Mouse (Mus musculus) kidney, postnatal 4 days (tissue): ENCODE data around the gene 1700049E17Rik1.
"Not testable (repeated sequence)": the region's sequence is repeated elsewhere in the genome, so short reads cannot be mapped to it uniquely, and the experiment has no call there.

Source experiments
- DNase-seq, 2 experiments: peaks; one replicate each; pipeline ENCODE4 v3.0.0; 2021; ENCODE audit warnings: mixed read lengths in 2 of 2

1700049E17Rik1 gene

GRCm38 (mm10) chr14:41924649-41925048 lies at the start of gene 1700049E17Rik1:
Gene 1700049E17Rik1, plus strand, starts transcription at chr14:41924949.
- DNase-seq = not testable (repeated sequence)

DNA sequence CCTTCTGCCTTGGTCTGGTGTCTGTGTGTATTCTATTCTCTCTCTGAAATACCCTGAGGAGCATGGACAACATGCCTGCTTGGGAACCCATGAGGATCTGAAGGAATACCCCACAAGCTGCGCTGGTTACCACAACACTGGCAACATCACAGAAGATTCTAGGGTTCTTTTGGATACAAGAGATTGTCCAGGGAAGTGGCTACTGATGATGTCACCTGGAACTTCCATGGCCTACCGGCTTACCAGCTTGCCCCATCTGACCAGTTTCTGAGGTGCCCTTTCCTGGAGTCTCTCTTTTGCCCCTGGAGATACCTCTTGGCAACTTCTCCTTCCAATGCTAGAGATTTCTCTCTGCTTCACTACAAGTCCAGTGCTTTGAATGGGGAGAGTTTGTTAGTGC lies 17.6 kb upstream of the 1700049E17Rik1 start, which contains the start of gene Gm7980:
Gene Gm7980, minus strand, starts transcription at position 101 of the 400 bp plus-strand sequence.
- DNase-seq = not testable (repeated sequence)

GRCm38 (mm10) chr14:41943695-41944094 lies 18.9 kb downstream of the 1700049E17Rik1 start, which contains the start of gene 1700024B05Rik:
Gene 1700024B05Rik, plus strand, starts transcription at chr14:41943995.
- DNase-seq = not testable (repeated sequence)

DNA sequence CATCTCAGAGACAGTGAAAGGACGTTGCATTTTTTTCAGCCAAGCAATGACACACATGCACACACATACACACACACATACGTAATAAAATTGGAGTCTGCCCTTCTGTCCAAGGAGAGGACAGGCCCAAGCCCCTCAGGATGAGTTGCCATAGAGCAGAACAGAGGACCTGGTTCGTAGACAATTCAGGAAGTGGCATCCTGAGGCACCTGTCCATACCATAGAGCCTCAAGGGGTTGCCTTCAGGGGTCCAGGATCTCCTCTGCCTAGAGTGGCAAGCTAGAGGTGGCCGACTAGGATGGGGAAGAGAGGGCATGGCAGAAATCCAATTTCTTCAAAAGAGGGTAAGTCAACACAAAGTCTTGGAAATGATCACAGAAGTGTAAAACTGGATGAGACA lies 39.3 kb downstream of the 1700049E17Rik1 start:
- not testable (repeated sequence) for DNase-seq

GRCm38 (mm10) chr14:41967827-41968226 lies 43.1 kb downstream of the 1700049E17Rik1 start, which contains the start of gene Gm6401:
Gene Gm6401, minus strand, starts transcription at chr14:41967927.
- DNase-seq = not testable (repeated sequence)

- not testable (repeated sequence) for DNase-seq
These were observed 43.8 kb downstream of the 1700049E17Rik1 start for GRCm38 (mm10) chr14:41968596-41968995.
